Mouse (Mus musculus) ovary, postnatal 14 days (tissue): ENCODE measurements around the gene Arpc2.

Source experiments
- DNase-seq: peaks from one replicate; pipeline ENCODE4 v3.0.0; 2022; ENCODE audit warnings: low spot score

The Arpc2 gene

DNA sequence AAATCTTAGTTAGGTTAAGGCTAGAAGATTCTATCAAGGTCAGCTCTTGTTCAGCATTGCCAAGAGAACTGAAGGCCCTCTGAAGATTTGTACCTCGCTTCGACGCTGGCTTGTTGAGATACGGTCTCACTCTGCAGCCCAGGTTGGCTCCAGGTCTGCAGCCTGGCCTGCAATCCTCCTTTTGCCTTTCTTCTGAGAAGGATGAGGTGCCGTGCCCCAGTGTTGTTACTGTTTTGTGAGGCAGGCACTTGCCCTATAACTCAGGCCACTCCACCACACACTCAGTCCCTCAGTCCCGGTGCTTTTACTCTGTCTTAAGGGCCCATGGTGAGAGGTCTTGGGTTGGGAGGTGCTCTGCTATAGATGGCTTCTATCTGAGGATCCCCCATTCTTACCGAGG, 66.3 kb downstream of the Arpc2 start:
- no peak for DNase-seq

DNA sequence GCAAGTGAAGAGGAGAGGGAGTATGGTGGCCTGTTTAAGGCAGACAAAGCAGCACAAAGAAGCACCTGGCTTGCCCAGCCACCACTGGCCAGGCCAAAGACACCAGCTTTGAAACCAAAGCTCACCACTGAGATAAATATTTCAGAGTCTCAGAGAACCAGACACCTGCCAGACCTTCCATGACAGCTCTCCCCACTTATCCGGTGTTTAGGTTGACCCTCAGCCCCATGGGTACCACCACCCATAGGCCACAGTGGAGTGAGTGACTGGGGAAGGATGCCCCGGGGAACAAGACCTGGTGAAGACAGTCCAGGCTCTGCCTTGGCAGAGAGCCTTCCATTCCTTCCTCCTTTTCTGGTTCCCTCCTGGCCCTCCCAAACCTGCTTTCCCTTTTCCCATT, 67.0 kb downstream of the Arpc2 start:
- DNase-seq, result no peak

DNA sequence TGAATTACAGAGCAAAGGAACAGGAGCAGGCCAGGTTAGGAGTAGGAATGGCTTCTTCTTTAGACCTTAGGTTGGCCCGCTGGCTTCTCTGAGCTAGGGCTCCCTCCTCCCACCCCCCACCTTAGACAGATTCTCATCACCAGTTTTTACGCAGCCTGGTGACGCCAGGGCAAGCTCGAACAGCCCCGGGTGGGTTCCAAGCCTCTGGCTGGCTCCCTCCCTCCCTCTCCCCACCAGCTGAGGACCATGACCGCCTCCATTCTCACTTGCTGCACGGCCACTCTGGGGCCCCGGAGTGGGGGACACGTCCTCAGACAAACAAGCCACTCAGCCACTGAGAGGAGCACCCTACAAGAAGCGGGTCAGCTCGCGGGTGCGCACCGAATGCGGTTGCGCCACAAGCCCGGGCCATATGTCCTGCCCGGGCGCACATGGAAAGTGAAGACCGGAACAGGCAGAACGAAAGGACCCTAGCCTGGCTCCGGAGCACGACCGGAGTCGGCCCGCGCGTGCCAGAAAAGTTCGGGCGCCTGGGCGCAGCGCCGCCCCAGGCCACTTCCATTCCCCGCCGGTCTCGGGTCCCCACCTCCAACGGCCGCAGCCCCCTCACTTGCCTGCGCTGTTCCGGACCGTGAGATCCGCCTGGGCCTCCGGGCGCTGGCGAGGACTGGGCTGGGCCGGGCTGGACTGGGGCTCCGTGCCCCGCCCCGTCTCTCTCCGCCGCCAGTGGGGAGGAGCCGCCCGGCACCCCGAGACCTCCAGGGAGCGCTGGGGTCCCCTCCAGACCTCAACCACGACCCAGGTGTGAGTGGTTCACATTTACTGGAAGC, 67.8 kb downstream of the Arpc2 start:
- DNase-seq, result peak; percentile 73

- DNase-seq, result no peak
Measured at GRCm38 (mm10) chr1:74304339-74304790, 68.5 kb downstream of the Arpc2 start.

DNA sequence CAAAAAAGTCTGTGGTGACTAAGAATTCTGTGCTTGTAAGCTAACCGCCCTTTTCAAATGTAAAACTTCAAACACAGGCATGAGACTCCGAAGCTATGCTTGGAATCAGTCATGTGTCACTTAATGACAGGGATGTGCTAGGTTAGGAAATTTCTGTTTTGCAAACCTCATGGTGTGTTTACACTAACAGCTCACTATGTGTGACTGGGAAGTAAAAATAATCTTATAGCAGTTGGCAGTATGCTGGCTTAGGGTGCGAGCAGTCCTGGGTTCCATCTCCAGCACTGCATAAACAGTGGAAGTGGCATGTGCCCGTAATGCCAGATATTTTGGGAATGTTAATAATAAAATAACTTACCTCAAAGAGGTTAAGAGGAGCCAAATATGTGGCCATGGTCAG, 69.1 kb downstream of the Arpc2 start:
- no peak for DNase-seq

DNA sequence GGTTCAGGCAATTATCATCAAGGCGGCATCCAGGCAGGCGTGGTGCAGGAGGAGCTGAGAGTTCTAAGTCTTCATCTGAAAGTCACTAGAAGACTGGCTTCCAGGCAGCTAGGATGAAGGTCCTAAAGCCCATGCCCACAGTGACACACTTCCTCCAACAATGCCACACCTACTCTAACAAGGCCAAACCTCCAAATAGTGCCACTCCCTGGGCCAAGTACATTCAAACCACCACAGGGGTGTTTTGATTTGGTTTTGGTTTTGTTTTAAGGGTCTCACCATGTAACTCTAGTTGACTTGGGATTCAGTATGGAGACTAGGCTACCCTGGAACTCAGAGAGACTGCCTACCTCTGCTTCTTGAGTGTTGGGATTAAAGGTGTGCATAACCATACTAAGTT, 69.6 kb downstream of the Arpc2 start, which contains the start of gene Tmbim1:
Gene Tmbim1, minus strand, starts transcription at position 101 of the 400 bp plus-strand sequence.
- DNase-seq, result no peak

- DNase-seq, result no peak
Measured at GRCm38 (mm10) chr1:74307146-74307545, 71.3 kb downstream of the Arpc2 start.

- no peak for DNase-seq
Measured at GRCm38 (mm10) chr1:74308001-74308964, 72.4 kb downstream of the Arpc2 start.

DNA sequence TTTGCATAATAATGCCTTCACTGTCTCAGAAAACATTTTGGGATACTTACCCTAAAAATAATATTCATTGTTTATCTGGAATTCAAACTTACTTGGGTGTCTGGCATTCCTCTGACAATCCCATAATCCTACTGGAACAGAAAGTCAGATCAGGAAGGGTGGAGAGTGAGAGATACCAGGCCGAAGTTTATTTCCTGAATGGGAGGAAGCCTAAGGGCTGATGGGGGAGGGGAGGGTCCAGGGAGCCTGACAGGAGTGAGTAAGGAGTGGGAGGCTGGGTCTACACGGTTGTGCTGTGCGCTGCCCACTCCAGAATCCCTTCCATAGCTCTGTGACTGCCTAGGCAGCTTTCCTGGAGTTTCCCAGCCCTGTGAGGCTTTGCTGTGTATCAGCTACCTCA, 73.9 kb downstream of the Arpc2 start:
- DNase-seq, result no peak

- no peak for DNase-seq
Measured at GRCm38 (mm10) chr1:74313049-74313692, 77.3 kb downstream of the Arpc2 start.

DNA sequence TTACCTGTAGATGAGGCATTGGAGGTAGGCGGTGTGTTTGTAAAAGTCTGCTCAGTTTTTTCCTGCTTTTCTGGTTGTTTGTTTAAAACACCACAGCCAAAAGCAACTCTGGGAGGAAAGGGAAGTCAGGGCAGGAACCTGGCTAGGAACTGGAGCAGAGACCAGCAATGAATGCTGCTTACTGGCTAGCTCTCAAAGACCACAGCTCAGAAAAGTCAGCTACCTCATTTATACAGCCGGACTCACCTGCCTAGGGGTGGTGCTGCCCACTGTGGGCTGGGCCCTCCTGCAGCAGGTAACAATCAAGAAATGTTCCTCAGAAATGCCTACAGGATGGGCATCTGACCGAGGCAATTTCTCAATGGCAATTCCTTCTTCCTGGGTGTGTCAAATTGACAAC, 78.9 kb downstream of the Arpc2 start:
- no peak for DNase-seq

GRCm38 (mm10) chr1:74316114-74316827, 80.4 kb downstream of the Arpc2 start:
- DNase-seq, result no peak
